Mouse (Mus musculus) liver, adult (tissue): ENCODE results near the gene Nlgn3.

Experiments
- GATA4 ChIP-seq: IDR thresholded peaks from 2 replicates; pipeline ENCODE4 v1.6.1; 2014; ENCODE audit warnings: mild to moderate bottlenecking, low read length; ENCODE audit not compliant: insufficient replicate concordance

The Nlgn3 gene

DNA sequence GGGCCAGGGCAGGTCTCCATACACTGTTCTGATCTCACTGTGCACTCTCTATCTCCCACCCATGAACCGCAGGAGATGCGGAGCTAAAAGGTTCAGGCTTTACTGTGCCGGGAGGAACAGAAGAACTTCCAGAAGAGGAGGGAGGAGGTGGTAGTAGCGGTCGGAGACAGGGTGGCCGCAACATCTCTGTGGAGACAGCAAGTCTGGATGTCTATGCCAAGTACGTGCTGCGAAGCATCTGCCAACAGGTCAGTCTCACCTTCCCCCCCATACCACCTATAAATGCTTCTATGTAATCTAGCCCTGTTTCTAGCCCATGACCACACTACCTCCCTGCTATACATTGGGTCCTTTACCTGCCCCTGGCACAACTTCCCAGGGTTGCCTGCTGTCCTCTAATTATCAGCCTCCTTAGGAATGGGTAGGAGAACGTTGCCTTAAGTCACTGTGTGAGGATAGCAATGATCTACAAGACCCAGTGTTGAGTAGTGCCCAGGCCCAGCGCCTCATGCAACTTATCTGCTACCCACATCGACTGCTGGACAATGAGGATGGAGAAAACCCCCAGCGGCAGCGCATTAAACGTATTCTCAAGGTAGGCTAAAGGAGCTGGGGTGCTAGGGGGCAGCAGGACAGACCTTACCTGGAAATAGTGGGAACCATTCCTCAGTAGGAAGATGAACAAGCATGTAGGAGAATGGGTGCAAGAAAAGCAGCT is 12.9 kb upstream of the Nlgn3 start:
- no peak for TF ChIP-seq GATA4

DNA sequence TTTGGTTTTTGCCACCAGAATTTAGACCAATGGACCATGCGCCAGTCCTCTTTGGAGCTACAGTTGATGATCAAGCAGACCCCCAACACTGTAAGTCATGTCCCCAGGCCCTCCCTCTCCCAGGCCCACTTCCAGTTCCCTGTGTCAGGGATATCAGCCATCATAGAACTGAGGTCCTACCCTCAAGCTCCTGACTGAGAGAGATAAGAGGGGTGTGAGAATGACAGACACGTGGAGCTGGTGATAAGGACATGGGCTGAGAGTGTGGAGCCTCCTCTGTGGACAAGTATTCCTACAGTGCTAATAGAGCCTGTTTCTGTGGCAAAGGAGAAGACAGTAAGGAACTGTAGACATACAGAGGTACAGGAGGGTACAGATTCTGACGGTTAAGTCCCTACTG is 11.4 kb upstream of the Nlgn3 start:
- no peak for TF ChIP-seq GATA4

GRCm38 (mm10) chrX:101288432-101288831 is 10.5 kb upstream of the Nlgn3 start:
- TF ChIP-seq GATA4, result no peak

GRCm38 (mm10) chrX:101289037-101289436 is 9.9 kb upstream of the Nlgn3 start:
- TF ChIP-seq GATA4, result no peak

GRCm38 (mm10) chrX:101290111-101290510 is 8.9 kb upstream of the Nlgn3 start:
- no peak for TF ChIP-seq GATA4

GRCm38 (mm10) chrX:101299473-101300426 is 782 bp downstream of the Nlgn3 start:
- no peak for TF ChIP-seq GATA4

GRCm38 (mm10) chrX:101300427-101301030 is 1.6 kb downstream of the Nlgn3 start:
- no peak for TF ChIP-seq GATA4

- no peak for TF ChIP-seq GATA4
These were observed 2.7 kb downstream of the Nlgn3 start for GRCm38 (mm10) chrX:101301654-101302053.

DNA sequence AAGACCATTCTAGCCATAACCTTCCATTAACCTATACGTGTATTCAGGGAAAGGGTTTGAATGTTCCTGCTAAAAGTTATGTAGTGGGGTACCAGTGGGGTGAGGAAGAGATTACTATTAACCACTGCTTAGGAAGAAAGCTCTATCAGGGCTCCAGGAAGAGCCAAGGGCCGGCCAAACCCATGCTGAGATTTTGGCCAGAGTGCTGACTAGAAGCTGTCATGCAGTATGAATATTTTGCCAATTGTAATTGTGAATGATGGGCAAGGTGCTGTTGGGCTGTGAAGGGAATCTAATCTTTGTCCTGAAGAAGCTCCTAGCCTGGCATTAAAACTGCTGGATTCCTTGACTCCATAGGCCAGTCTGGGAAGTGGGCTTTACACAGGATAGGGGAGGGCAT is 5.7 kb downstream of the Nlgn3 start:
- TF ChIP-seq GATA4, result no peak

GRCm38 (mm10) chrX:101309299-101309698 is 10.3 kb downstream of the Nlgn3 start:
- TF ChIP-seq GATA4, result no peak

DNA sequence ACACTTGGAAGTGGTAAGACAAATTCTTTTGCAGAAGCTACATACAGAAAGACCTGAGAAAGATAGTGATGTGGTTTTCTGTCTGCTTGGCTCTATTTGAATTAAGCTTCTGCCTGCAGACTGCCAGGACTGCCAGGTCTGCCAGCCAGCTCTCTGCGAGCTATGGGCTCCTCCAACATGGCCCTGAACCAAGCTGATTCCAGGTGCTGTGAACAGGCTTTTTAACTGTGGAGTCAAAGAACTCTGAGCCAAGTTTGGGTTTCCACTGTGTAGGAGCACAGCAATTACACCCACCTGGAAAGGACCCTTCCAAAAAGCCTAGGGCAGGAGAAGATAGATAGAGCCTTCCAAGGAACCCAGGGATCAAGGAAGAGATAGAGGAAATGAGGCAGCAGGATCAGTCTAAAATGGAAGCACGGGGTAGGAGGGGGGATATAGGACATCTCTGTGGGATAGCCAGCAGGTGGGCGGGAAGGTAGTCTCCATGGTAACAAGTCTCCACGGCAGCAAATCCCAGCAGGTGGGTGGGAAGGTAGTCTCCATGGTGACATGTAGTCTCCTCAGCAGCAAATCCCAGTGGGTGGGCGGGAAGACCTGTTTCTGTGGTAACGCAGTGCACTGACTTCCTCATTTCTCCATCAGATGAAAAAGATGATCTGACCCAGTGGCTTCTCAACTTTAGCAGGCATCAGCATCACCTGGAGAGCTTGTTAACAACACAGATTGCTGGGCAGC is 14.8 kb downstream of the Nlgn3 start:
- no peak for TF ChIP-seq GATA4

GRCm38 (mm10) chrX:101319775-101320174 is 20.8 kb downstream of the Nlgn3 start:
- TF ChIP-seq GATA4, result no peak

DNA sequence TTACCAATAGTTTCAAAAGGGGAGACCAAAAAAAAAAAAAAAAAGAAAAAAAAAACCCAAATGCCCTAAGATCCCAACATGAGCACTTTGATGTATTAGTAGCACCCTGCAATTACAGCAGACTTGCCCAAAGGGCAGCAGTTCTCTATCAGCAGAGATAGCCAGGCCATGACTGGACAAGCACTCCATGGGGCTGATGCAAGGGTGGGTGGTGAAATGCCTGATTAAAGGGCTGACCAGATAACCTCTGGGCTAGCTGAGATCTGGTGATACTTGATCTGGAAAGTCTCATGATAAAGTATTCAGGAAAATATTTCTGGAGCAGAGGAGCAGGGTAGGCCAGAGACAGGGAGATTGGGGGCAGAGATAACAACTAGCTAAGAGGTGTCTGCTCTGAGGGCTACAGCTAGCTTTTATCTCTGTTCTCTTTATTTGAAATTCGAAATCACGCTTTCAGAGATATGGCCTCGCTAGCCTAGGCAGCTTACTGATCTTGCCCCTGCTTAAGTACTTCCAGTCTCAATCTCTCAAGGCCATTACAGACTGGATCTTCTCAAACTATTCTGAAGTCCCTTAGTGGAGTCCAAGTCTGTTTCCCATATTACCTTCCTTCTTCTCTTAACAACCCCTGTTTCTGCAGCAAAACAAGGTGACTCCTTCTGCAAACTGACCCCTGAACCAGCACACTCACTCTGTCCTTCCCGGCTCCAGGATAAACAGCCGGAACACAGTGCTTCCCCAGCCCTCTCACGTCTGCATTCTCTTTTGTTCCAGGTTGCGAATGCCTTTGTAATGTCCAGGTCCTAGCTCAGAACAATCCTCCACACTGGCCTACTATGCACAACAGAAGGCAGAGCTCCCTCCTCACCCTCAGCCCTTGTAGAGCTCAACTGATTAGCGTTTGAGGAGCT is 27.3 kb downstream of the Nlgn3 start:
- no peak for TF ChIP-seq GATA4
